Mouse (Mus musculus) embryonic facial prominence, embryonic 10.5 days (tissue): ENCODE data around the gene Lsm11. TPM values are rescaled to one million over a fixed set of nuclear protein-coding genes. Genes with fewer than 3 reads are reported as not detected.

Experiments used
- DNase-seq: peaks from one replicate; pipeline ENCODE4 v3.0.0-alpha.2; 2017; ENCODE audit warnings: low spot score
- H3K27ac ChIP-seq: fragments of 300-500 bp; sonication (generic); replicated peaks from 2 replicates; pipeline ENCODE4 v1.5.1; 2016; ENCODE audit warnings: mild to moderate bottlenecking
- H3K27me3 ChIP-seq: fragments of 300-500 bp; sonication (generic); replicated peaks from 2 replicates; pipeline ENCODE4 v1.6.1; 2016; ENCODE audit warnings: low read depth, mild to moderate bottlenecking; ENCODE audit not compliant: poor library complexity, severe bottlenecking
- H3K36me3 ChIP-seq: fragments of 300-500 bp; sonication (generic); replicated peaks from 2 replicates; pipeline ENCODE4 v1.6.1; 2016; ENCODE audit warnings: mild to moderate bottlenecking, moderate library complexity
- H3K4me1 ChIP-seq: fragments of 300-500 bp; sonication (generic); 2 replicates; pipeline ENCODE4 v1.6.1; 2016
- H3K4me3 ChIP-seq: fragments of 300-500 bp; sonication (generic); 2 replicates; pipeline ENCODE4 v1.5.1; 2016; ENCODE audit warnings: mild to moderate bottlenecking, moderate library complexity
- H3K9me3 ChIP-seq: fragments of 300-500 bp; sonication (generic); 2 replicates; pipeline ENCODE4 v1.6.1; 2016; ENCODE audit warnings: mild to moderate bottlenecking
- WGBS: fragments of 180-500 bp; shearing (Covaris S2); methylation state at CpG from one replicate; pipeline ENCODE4 v1.1.7; 2016; 5-methylcytosine and 5-hydroxymethylcytosine counted together
- polyA plus RNA-seq: library from polyadenylated mRNA; unstranded; fragments of >200 nt; fragmentation: Nextera tagmentation; extraction: Ambion mirVana; gene quantifications from 2 replicates; pipeline ENCODE4 v1.2.1, GENCODE M21; 2016

Lsm11 gene
- polyA plus RNA-seq, 1 experiment from 2014 or later = 7.3 TPM

DNA sequence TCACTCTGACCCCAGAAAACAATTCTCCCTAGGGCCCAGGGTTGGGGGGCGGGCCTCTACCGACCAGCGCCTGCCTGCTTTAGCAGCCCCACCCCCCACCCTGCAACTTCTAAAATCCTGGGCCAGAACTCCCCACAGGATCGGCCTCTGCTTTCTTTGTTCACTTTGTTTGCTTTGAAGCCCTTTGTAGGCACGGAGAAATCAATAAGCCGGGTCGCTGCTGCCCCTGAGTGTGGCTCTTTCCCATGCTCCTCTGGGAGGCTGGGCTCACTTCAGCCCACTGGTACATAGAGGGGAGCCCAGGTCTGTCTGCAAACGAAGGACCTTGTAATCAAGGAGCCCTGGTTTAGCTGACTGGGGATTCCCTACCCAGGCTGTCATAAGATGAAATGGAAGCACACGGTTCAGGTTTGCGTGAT lies 23.2 kb downstream of the Lsm11 start:
- Histone ChIP-seq H3K4me1 (peaks cover 26% of the 10 kb centered on the region), H3K4me3 (peak overlapping the region; percentile 26), H3K9me3 (no peaks in the 10 kb centered on the region), H3K36me3 (no peaks in the 10 kb centered on the region), H3K27ac (peak overlapping the region; percentile 52), H3K27me3 (no peaks in the 10 kb centered on the region)
- DNase-seq = peak; percentile 32
- 11% methylated on average over 10 of the region's 10 CpGs for WGBS

DNA sequence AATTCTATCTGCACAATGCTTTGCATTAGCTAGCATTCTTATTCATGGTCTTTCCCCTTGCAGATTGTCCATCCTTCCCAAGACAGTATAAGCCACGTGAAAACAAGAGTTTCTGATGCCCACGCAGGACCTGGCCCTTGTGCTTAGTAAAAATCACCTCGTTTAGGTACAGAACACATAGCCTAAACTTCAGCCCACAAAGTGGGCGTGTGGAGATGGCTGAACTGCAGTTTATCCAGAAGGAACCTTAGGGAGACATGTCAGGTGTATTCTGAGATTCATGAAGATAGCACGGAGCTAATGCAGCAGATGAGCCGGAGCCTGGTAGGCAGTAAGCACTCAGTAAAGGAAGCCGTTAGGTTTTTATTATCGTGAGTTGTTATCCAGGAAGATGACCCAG lies 23.7 kb downstream of the Lsm11 start:
- WGBS = 59% methylated on average over 8 of the region's 8 CpGs
- H3K27ac ChIP-seq = peak overlapping the region; percentile 52
- H3K4me1 ChIP-seq = peaks cover 21% of the 10 kb centered on the region
- no peaks in the 10 kb centered on the region for H3K9me3 ChIP-seq
- DNase-seq = no peak
- no peaks in the 10 kb centered on the region for H3K27me3 ChIP-seq
- no peaks in the 10 kb centered on the region for H3K36me3 ChIP-seq
- no peak overlapping the region for H3K4me3 ChIP-seq

DNA sequence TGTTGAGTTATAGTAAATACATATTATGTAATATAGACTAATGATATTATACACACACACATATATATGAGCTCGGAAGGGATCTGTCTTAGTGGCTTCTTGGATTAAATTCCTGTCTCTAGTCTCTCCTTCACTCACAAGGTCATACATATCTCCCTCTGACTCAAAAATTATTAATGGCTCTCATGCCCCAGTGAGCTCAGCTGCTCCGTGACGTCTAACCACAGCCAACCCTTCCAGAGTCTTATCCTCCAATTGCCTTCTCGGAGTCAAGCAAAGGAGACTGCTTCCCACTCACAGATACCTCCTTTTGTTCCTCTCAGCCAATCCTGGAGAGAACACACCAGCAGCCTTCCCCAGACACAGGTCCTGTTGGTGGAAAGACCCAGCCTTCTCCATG lies 25.9 kb downstream of the Lsm11 start:
- Histone ChIP-seq H3K36me3 (no peaks in the 10 kb centered on the region), H3K27me3 (no peaks in the 10 kb centered on the region), H3K4me3 (no peak overlapping the region), H3K4me1 (peaks cover 11% of the 10 kb centered on the region), H3K9me3 (no peaks in the 10 kb centered on the region), H3K27ac (no peak overlapping the region)
- no peak for DNase-seq
- 80% methylated on average over 4 of the region's 4 CpGs for WGBS

DNA sequence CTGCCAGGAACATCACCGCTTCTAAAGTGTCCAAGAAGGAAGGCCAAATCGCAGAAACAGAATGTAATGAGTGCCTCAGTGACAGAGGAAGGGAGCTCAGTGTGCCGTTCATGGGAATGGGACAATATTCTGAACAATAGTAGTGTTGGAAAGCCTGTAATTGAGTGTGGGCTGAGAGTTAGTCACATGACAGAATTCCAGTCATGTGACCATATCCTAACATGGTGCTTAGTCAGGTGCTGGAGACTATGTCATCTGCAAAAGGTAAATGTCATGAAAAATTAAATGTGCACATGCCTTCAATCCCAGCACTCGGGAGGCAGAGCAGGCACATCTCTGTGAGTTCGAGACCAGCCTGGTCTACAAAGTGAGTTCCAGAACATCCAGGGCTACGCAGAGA lies 26.7 kb downstream of the Lsm11 start:
- Histone ChIP-seq H3K4me1 (peaks cover 11% of the 10 kb centered on the region), H3K4me3 (no peak overlapping the region), H3K9me3 (no peaks in the 10 kb centered on the region), H3K36me3 (no peaks in the 10 kb centered on the region), H3K27me3 (no peaks in the 10 kb centered on the region), H3K27ac (no peak overlapping the region)
- 93% methylated on average over 6 of the region's 6 CpGs for WGBS
- DNase-seq = no peak

DNA sequence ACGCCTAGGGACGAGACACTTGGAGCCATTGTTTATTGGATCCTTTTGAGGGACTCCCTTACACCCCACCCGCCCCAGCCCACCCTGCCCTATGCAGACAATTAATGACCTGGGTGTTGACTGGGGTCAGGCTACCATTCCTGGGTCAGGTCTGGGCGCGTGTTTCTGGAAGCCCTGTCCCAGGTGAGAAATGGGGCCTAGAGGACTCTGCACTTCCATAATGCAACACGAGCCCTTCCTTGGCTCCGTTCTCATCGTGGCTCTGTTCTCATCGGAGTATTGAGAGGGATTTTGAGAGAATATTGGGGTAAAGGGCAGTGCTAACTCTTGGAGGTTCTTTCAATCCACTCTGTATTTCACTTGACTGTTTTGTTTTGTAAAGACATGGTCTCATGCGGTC lies 28.5 kb downstream of the Lsm11 start:
- Histone ChIP-seq H3K36me3 (peaks cover 10% of the 10 kb centered on the region), H3K4me1 (peaks cover 4% of the 10 kb centered on the region), H3K27ac (no peak overlapping the region), H3K4me3 (no peak overlapping the region), H3K27me3 (no peaks in the 10 kb centered on the region), H3K9me3 (no peaks in the 10 kb centered on the region)
- 86% methylated on average over 10 of the region's 10 CpGs for WGBS
- DNase-seq = no peak

DNA sequence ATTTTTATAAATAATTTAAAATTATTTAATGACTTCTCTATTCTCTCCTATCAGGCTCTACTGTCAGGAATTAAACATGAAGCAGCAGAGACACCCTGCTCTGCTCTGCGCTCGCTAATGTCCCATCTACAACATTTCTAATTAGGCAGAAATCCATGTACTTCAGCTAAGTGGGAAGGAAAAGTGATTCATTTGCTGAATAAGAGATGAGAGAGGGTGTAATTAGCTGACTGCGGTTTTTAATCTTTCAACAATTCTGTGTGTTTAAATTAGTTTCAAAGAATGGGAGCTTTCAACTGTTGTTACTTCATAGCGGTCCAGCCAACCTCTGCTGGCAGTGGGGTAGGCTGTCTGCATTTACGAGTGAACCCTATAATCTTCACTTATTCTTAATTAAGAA lies 34.0 kb downstream of the Lsm11 start:
- Histone ChIP-seq H3K9me3 (no peaks in the 10 kb centered on the region), H3K4me1 (no peaks in the 10 kb centered on the region), H3K27me3 (no peaks in the 10 kb centered on the region), H3K4me3 (no peak overlapping the region), H3K27ac (no peak overlapping the region), H3K36me3 (peaks cover 63% of the 10 kb centered on the region)
- no peak for DNase-seq
- WGBS = 90% methylated on average over 5 of the region's 5 CpGs

DNA sequence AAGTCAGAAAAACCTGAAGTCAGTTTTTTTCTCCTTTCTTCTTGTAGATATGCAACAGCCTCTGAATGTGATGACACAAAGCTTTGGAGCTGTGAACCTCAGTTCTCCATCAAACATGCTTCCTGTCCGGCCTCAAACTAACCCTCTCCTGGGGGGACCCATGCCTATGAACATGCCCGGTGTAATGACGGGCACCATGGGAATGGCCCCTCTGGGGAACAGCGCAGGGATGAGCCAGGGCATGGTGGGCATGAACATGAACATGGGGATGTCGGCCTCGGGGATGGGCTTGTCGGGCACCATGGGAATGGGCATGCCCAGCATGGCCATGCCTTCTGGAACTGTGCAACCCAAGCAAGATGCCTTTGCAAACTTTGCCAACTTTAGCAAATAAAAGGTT lies 35.8 kb downstream of the Lsm11 start:
- peaks cover 72% of the 10 kb centered on the region for H3K36me3 ChIP-seq

DNA sequence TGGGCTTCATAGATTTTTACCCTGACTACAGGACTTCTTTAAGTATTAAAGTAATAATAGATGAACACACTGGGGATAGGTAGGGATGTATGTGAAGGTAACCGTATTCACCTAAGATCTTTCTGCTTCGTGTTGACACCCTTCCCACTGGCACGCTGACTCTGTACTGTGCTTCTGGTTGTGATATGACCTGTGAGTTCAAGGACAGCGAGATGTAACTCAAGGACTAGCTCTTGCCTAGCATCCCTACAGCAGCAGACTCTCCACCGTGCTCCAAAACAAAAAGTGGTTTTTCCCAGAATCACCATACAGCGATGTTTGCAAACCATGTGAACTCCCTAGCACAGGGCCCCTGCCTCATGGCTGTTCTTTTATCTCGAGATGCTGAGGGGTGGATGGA lies 36.7 kb downstream of the Lsm11 start:
- 94% methylated on average over 7 of the region's 7 CpGs for WGBS
- H3K9me3 ChIP-seq = no peaks in the 10 kb centered on the region
- no peaks in the 10 kb centered on the region for H3K27me3 ChIP-seq
- no peak overlapping the region for H3K27ac ChIP-seq
- no peaks in the 10 kb centered on the region for H3K4me1 ChIP-seq
- H3K36me3 ChIP-seq = peaks cover 80% of the 10 kb centered on the region
- no peak overlapping the region for H3K4me3 ChIP-seq
- no peak for DNase-seq

More for the DNA sequence above, 35.8 kb downstream of the Lsm11 start:
- 96% methylated on average over 7 of the region's 7 CpGs for WGBS
- Histone ChIP-seq H3K27ac (no peak overlapping the region), H3K4me1 (no peaks in the 10 kb centered on the region), H3K27me3 (no peaks in the 10 kb centered on the region), H3K9me3 (no peaks in the 10 kb centered on the region), H3K4me3 (no peak overlapping the region)
- no peak for DNase-seq

DNA sequence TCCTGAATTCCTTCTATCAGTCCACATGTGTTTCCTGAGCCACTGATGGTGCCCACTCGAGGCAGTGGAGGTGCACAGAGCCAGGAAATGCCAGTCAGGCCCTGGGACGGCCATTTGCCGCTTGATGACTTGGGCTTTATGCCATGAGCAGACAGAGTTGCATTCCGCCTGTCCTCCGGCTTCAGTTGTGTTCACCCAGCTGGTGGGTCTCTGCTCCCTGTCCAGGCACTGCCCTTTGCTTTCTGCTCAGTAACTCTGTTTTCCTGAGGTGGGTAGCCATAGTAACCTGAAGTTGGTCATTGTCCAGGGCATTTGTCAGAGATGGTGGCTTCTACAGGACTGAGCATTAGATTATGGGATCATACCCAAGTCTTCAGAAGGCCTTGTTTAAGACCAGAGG lies 37.4 kb downstream of the Lsm11 start:
- WGBS = 93% methylated on average over 5 of the region's 5 CpGs
- Histone ChIP-seq H3K4me1 (no peaks in the 10 kb centered on the region), H3K36me3 (peaks cover 88% of the 10 kb centered on the region), H3K27me3 (no peaks in the 10 kb centered on the region), H3K4me3 (no peak overlapping the region), H3K27ac (no peak overlapping the region), H3K9me3 (no peaks in the 10 kb centered on the region)
- DNase-seq = no peak

DNA sequence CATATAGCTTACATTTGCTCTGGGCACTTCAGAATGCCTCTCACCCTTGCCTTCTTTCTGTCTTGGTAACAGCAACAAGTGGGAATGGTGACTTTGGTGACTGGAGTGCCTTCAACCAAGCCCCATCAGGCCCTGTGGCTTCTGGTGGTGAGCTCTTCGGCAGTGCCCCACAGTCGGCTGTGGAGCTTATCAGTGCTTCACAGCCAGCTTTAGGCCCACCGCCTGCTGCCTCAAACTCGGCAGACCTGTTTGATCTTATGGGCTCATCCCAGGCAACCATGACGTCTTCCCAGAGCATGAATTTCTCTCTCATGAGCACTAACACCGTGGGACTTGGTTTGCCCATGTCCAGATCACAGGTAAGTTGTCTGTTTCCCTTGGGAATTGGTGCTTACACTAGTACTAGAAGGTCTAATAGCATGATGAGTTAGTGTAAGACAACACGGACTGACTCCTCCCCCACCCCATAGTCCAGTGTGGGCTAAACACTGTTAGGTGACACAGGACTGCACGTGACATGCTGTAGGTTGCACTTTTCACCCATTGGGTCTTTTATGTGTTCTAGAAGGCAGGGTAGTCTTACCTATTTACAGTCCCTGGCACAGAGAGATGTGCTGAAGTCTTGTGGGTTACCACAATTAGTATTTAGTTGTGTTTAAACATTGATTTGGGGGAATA lies 38.5 kb downstream of the Lsm11 start:
- Histone ChIP-seq H3K9me3 (no peaks in the 10 kb centered on the region), H3K4me1 (no peaks in the 10 kb centered on the region), H3K4me3 (no peak overlapping the region), H3K36me3 (peaks cover 84% of the 10 kb centered on the region), H3K27ac (no peak overlapping the region; the same call in 1 of the 2 replicates), H3K27me3 (no peaks in the 10 kb centered on the region)
- WGBS = 91% methylated on average over 8 of the region's 8 CpGs
- no peak for DNase-seq

DNA sequence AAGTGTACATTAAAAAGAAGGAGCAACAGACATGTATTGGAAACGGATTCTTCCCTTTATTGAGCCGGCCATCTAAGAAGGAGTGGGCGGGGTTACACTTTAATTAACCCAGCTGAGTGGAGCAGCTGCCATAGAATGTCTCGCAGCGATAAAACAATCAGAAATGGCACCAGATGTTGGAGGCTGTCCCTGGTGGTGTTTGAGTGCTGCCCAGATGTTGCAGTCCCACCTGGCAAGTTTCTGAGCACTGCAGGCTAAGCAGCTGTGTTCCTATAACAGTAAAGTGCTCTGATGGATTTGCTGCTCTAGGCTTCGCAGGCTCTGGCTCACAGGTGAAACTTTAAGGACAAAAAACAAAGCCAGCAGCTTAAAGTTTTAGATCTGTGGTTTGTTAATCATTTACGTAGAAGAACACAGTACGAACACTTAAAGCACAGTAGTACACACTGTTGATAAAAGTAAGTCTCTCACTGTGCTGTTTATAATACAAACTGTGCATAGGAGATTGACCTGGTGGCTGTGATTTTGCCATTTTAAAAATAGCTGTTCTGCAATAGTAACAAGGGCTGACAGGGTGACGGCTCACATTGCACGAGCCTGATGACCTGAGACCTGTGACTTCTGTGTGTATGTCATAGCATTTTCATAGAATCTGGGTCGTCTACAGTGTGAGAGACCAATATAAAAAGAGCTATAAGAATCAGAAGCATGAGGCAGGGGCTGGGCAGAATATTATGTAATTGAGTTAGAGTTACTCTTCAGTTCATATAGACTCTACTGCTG lies 44.3 kb downstream of the Lsm11 start:
- Histone ChIP-seq H3K9me3 (no peaks in the 10 kb centered on the region), H3K4me3 (no peak overlapping the region), H3K4me1 (no peaks in the 10 kb centered on the region), H3K36me3 (peaks cover 78% of the 10 kb centered on the region), H3K27ac (no peak overlapping the region), H3K27me3 (no peaks in the 10 kb centered on the region)
- DNase-seq = no peak
- 89% methylated on average over 11 of the region's 11 CpGs for WGBS

DNA sequence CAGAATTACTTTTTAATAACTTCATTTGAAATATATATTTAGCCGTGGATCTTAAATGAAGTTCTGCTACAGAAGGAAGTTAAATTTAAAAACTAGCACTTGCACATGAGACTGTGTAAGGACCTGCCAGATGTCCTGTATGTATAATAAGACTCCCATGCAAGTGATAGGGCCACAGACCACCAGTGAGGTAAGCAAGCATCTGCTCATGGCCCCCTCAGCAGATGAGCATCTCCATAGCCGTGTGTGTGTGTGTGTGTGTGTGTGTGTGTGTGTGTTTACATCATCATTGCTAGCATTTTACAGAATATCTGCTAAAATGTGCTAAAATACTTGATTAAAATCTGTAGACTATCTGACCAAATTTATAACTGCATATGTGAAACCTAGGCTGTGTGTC lies 47.3 kb downstream of the Lsm11 start:
- 82% methylated on average over 2 of the region's 2 CpGs for WGBS
- H3K9me3 ChIP-seq = no peaks in the 10 kb centered on the region
- no peak for DNase-seq
- H3K4me1 ChIP-seq = no peaks in the 10 kb centered on the region
- no peak overlapping the region for H3K4me3 ChIP-seq
- H3K27me3 ChIP-seq = no peaks in the 10 kb centered on the region
- no peak overlapping the region for H3K27ac ChIP-seq
- peaks cover 88% of the 10 kb centered on the region for H3K36me3 ChIP-seq

DNA sequence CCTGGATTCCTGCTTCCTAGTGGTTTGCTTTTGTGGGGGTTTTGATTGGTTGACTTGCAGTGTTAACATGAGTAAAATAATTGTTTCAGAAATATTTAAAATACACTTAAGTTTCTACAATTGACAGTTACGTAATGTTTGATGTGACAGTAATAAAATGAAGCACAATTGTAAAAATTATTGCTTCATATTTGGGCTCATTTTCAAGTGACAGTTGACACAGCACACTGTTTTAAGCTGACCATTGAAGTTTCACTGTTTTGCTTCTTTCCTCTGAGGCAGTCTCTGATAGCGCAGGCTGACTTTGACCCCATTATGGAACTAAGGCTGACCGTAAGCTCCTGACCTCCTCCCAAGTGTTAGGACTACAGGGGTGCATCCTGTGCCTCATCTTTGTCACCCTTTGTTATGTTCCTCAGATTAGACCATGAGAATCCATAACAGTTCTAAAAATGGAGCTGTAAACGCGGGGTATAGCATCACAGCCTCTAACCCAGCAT lies 51.8 kb downstream of the Lsm11 start:
- WGBS = 93% methylated on average over 5 of the region's 5 CpGs
- H3K4me3 ChIP-seq = no peak overlapping the region
- H3K27ac ChIP-seq = no peak overlapping the region
- DNase-seq = no peak
- no peaks in the 10 kb centered on the region for H3K9me3 ChIP-seq
- H3K4me1 ChIP-seq = no peaks in the 10 kb centered on the region
- peaks cover 98% of the 10 kb centered on the region for H3K36me3 ChIP-seq
- no peaks in the 10 kb centered on the region for H3K27me3 ChIP-seq
